Mouse (Mus musculus) cerebellum, adult 18-20 months (tissue): ENCODE measurements at regions not wholly inside any gene's neighbourhood (a gene's known extent, or its start where the extent isn't known, plus 50 kb on each side); places are given as distances from the start of the nearest gene placed in this dataset.
"Not testable (repeated sequence)": the region's sequence is repeated elsewhere in the genome, so short reads cannot be mapped to it uniquely, and the experiment has no call there.

ENCODE experiments used
- DNase-seq, 2 experiments: peaks; one replicate each; pipeline ENCODE4 v3.0.0; 2021

DNA sequence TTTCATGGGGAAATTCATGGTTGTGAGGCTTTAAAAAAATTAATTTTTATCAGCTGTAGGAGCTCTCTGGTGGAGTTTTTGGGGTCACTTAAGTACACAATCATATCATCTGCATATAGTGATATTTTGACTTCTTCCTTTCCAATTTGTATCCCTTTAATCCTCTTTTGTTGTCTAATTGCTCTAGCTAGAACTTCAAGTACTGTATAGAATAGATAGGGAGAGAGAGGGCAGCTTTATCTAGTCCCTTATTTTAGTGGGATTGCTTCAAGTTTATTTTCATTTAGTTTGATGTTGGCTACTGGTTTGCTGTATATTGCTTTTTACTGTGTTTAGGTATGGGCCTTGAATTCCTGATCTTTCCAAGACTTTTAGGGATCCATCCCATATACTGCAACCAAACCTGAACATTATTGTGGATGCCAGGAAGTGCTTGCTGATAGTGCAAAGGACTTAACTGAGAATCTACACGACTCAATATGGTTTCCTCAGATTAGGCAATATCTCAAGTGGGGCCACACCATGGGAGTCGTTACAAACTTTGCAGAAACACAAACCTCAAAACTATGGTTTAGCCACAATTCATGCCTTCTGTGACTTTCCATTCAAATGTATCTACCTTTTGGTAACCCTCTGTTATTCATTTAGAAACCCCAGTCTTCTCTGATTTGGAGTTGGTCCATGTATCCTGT, 878.4 kb upstream of the Olfr1507 start:
- not testable (repeated sequence) for DNase-seq

DNA sequence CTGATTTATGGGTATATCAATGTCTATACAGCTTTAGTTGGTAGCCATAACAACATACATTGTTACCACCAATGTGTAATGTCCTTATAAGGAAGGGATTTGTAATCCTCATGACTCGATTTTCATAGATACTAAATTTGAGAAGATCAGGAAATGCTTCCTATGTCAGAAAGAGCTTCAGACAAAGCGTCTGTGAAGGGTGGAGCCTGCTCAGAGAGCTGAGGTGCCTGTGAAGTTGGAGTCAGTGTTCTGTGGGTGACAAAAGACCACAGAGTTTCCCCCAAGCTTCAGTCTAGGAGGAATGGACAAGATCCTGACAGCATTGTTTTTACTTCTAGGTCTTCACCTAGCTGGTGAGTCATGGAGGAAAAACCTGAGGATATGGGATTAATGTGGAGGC, 874.2 kb upstream of the Olfr1507 start:
- no peak for DNase-seq

DNA sequence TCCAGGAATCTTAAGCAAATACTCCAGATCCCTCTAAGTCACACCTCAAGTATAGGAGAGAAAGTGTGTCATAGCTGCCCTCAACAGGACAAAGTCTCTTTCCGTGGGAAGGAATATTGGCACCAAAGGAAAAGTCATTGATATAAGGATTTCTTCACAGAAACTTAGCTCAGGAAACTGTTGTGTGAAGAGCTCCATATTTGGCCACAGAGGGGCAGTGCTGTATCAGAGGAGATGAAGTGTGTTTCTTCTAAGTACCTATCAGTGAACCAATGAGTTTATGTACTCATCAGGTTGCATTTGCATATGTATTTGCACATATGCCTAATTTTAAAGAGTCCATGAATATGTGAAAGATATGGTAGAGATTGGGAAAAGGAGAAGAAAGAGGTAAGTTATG, 871.9 kb upstream of the Olfr1507 start:
- not testable (repeated sequence) for DNase-seq

DNA sequence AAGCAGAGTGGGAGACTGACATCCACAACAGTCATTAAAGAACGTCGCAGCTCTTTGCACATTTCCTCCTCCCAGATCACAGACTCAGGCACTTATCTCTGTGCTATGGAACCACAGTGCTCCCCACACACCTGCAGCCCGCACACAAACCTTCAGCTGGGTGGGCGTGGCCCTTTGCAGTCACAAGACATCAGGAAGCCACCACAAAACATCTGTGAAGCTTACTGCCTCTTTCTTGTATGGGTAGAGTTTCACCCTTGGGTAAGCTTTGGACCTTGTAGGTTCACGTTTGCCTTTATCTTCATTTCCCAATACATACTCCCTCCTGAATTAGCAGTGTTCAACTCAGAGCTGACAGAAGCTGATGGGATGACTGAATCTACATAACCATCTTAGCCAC, 868.4 kb upstream of the Olfr1507 start:
- DNase-seq: not testable (repeated sequence)

DNA sequence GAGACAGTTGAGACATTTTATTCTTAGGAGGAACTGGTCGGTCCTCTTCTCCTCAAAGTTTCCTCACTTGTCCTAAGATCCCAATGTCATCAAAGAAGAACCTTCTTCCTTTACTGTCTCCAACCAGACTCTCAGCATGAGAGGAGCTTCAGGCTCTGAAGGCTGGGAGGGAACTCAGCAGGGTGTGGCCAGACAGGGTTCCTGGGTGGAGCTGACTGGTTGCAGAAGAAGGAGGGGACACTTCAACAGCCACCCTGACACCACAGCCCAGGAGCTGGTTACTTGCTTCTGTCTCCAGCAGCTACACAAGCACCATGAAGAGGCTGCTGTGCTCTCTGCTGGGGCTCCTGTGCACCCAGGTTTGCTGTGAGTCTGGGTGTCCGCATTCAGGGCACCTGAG, 866.5 kb upstream of the Olfr1507 start:
- not testable (repeated sequence) for DNase-seq

DNA sequence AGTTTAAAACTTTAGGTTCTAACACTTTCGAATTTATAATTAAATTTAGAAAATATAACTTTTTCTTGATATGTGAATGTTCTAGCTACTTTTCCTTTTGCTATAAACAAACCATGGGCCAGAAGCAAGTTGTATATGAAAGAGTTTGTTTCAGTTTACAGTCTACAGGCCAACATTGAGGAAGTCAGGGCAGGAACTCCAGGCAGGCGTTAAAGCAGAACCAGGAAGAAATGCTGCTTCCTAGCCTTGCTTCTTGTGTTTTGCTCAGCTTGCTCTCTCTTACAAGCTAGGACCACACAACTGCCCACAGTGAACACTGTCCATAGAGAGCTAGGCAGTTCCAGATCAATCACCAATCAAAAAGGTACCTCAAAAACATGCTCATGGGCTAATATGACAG, 861.9 kb upstream of the Olfr1507 start:
- DNase-seq: not testable (repeated sequence)

DNA sequence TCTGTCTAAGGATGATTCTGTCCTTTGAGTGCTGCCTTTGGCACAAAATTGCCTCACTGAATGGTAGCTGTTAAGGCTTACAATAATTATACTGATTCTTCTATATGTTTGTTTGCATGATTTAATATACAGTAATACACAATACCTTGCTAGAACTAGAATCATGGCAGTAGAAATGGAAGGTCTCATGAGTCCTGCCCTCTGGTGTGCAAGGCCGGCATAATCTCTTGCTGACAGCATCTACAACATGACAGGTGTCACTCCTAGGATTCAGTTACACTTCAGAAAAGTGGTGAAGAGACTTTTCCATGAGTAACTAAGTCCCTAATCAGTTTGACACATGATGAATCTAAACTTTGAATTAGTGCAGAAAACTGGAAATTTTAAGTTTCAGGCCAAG, 861.2 kb upstream of the Olfr1507 start:
- DNase-seq: not testable (repeated sequence)

DNA sequence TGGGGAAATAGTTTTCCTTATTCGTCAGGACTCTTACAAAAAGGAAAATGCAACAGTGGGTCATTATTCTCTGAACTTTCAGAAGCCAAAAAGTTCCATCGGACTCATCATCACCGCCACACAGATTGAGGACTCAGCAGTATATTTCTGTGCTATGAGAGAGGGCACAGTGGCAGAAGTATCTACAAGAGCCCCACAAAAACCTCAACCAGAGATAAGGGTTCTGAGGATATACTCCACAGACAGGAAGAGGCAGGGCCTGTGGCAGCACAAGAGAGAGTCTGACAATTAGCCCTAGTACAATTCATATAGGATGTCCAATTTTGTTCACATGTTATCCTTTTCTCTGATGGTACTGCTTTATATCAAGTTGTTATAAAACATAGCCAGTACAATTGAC, 855.9 kb upstream of the Olfr1507 start:
- DNase-seq: not testable (repeated sequence)

DNA sequence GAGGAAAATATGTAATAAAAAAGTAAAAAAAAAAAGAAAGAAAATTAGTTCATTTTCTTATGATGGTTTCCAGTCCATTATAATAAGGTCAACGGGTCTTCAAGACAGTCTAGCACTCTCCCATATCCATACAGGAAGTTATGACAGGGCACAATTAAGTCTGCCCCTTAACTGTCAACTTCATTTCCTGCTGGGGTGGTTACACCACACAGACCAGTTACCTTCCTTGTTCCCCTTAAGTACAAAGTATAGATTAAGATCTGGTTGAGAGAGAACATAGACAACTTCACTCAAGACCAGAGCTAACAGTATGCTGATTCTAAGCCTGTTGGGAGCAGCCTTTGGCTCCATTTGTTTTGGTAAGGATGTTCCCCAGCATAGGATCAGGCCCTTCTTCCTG, 855.2 kb upstream of the Olfr1507 start:
- DNase-seq: not testable (repeated sequence)

DNA sequence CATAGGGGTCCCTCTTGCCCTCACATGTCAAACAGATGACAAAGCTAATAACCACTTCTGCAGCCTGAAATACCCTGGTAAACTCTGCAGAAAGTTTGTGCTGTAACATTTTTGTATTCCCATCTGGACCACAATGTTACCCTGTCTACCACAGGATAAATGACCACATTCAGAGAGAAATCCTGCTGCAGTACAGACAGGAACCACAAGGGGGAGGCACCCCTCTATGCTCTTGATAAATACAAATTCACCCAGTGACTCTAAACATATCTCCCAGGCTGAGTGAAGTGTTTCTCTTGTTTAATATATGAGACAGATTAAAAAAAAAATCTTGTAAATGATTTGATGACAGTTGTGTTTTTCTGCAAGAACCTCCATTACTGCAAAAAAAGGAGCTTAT, 853.6 kb upstream of the Olfr1507 start:
- not testable (repeated sequence) for DNase-seq

DNA sequence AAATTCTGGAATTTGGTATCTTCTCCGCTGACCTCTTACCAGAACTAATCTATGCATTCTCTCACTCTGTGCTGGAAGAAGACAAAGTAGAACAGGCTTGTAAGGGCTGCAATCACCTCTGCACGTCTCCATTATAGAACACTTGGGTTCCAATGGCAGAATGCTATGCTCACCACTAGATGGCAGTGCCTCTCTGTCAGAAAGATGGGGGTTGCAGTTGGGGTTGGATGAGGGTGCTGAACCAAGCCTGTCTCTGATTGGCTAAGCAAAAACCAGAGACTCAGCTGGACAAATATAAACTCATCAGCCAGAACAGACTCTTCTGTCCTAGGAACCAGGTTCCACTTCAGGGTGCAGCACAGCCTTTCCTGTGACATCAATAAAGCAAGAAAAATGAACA, 850.0 kb upstream of the Olfr1507 start:
- DNase-seq: not testable (repeated sequence)

DNA sequence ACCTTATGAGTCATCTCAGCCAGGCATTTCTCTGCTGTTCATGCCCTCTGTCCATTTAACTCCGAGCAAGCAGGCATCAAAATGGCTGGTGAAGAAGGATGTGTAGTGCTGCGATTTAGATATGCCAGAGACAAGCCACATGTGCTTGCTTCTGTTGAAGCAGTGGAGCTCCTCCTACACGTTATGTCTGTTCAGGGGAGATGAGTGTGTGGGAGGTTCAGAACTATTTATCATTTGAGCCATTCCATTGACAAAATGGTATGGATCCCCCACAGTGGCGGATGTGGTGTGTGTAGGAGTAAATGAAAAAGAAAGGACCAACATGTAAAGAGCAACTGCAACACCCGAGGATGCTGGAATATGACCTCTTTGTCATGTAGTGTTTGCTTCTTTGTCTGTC, 848.3 kb upstream of the Olfr1507 start:
- DNase-seq: not testable (repeated sequence)

DNA sequence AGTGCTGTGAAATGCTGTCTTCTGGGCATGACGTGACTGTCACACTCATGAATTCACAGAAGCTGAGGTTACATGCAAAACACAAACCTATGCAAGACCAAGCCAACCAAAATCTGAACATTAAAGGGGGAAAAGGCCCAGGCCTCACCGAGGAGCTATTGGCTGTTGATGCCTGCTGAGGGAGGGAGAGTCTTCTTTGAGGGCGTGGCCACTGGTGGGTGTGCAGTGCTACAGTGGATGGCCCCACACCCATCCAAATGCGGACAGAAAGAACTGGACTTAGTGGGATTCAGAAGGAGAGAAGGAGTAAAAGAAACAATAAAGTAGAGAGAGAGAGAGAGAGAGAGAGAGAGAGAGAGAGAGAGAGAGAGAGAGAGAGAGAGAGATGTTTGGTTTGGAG, 843.6 kb upstream of the Olfr1507 start:
- not testable (repeated sequence) for DNase-seq

DNA sequence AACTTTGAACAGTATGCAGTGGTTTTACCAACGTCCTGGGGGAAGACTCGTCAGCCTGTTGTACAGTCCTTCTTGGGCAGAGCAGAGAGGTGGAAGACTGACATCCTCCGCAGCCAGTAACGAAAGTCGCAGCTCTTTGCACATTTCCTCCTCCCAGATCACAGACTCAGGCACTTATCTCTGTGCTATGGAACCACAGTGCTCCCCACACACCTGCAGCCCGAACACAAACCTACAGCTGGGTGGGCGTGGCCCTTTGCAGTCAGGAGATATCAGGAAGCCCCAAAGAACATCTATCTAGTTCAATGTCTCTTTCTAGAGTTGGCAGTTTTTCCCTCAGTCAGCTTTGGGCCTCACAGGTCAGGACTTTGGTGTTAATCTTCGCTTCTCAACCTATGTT, 841.9 kb upstream of the Olfr1507 start:
- DNase-seq: not testable (repeated sequence)

DNA sequence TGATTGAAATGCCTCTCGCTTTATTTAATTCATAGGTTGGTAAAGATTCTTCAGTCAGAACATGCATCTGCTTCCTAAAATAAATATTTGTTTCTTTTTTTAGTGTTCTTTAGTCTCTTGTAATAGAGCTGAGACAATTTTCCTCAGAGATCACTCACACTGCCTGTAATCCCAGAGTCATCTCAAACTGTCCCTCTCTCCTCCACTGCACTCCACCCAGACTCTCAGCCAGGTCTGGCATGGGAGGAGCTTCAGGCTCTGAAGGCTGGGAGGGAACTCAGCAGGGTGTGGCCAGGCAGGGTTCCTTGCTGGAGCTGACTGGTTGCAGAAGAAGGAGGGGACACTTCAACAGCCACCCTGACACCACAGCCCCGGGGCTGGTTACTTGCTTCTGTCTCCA, 841.2 kb upstream of the Olfr1507 start:
- DNase-seq: not testable (repeated sequence)

DNA sequence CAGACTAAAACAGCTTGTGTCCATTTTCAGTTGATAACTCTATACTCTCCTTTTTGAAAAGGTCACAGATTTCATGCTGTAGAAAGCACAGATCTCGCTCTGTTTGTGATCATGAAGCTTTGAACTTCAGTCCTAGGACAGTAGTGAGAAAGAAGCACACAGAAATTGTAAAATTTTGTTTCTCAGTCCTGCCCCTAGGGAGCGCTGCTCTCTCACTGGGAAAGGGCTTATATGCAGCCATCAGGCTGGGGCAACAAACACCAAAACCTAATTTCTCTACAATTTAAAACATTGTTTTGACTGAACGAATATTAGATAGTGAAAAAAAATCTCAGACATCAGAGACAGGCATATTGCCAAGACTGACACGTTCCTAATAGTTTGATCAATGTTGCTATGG, 838.9 kb upstream of the Olfr1507 start:
- DNase-seq: not testable (repeated sequence)

DNA sequence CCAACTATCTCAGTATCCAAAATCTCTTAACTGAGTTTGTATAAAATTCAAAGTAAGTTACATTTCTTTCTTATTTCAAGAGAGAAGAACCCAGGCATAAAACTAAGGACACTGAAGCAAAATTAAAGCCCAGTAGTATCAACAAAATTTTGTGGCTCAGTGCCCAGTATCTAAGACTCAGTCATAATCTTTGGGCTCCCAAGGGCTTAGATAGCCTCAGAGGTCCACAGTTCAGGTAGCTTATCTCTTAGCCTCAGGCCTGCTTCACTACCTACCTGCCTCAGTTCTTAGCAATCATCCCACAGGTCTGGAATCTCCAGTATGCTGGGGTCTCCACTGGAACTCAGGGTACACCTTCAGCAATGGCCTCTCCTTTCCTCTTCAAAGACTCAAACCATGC, 835.6 kb upstream of the Olfr1507 start:
- DNase-seq: not testable (repeated sequence)

DNA sequence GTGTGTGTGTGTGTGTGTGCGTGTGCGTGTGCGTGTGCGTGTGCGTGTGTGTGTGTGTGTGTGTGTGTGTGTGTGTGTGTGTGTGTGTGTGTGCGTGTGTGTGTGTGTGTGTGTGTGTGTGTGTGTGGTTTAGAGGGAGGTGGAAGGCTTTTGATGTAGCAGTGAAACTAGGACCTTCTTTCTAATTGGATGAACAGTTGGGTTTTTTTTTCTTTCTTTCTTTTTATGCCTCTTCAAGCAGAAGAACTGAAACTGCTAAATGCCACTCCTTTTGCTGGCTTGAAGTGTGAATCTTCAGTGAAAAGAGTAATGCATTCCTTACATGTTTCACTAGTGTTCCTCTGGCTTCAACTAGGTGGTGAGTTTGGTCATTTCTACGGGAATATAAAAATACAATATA, 828.8 kb upstream of the Olfr1507 start:
- DNase-seq: not testable (repeated sequence)

DNA sequence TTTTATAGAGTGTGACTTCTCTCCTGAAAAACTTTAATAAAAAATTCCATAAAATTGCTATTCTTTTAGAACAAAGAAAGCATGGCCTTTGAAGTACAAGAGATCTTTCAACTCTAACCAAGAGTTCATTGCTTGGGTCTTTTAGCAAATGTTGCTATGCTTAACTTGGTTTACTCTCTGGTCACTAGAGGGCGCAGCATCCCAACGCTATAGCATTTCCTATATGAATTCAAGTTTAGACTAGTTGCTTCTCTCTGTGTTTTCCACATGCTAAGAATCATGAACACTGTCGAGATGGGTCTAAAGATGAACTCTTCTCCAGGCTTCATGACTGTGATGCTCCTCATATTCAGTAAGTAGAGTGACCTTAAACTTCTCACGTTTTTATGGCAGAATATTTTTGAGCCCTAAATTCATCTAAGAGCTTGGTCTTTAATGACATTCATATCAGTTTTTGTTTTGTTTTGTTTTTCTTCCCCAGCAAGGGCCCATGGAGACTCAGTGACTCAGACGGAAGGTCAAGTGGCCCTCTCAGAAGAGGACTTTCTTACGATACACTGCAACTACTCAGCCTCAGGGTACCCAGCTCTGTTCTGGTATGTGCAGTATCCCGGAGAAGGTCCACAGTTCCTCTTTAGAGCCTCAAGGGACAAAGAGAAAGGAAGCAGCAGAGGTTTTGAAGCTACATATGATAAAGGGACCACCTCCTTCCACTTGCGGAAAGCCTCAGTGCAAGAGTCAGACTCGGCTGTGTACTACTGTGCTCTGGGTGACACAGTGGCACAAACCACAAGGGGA, 823.2 kb upstream of the Olfr1507 start:
- not testable (repeated sequence) for DNase-seq

DNA sequence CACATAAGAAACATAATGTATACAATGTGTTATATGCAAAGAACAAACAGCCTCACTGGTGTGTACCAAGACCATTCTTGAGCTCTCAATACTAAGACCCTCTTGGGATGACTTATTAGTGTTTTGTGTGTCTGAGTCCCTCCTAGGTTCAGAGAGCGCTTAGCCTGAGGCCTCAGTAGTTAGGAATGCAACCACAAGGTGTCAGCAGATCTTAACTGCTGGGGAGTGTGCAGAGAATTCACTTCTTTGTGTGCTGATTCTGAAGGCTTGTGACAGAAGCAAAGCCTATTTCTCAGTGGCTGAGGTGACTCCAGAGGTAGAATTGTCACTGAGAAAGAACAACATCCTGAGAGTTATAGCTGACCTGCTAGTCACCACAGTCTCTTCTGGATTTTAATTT, 816.9 kb upstream of the Olfr1507 start:
- not testable (repeated sequence) for DNase-seq

DNA sequence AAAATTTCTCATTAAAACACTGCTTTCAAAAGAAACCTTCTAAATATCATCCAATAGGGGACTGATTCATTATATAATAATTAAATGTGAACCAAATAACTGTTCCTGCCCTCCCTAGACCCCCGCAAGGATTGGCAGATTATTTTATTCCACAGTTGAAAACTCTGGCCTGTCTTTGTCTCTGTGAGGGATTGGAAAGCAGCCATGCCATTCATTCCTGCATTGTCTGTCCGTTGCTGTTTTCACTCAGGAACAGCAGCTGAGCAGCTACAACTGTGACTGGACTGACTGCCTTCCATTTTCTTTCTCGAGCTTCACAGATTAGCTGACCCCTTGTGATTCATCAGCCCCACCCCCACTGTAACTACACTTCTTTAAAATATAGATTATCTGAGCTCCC, 807.6 kb upstream of the Olfr1507 start:
- not testable (repeated sequence) for DNase-seq

DNA sequence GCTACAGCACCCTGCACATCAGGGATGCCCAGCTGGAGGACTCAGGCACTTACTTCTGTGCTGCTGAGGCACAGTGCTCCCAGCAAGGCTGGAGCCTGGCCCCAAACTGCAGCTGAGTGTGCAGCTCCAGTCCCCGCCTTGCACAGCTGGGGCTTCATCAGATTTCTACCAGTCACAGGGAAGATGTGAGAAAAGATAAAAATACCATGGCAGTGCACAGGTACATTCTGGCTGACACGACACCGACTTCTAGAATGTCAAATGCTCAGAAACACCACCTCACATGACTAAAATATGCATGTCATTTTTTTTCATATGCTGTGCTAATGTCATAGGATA, 806.9 kb upstream of the Olfr1507 start:
- DNase-seq: not testable (repeated sequence)

DNA sequence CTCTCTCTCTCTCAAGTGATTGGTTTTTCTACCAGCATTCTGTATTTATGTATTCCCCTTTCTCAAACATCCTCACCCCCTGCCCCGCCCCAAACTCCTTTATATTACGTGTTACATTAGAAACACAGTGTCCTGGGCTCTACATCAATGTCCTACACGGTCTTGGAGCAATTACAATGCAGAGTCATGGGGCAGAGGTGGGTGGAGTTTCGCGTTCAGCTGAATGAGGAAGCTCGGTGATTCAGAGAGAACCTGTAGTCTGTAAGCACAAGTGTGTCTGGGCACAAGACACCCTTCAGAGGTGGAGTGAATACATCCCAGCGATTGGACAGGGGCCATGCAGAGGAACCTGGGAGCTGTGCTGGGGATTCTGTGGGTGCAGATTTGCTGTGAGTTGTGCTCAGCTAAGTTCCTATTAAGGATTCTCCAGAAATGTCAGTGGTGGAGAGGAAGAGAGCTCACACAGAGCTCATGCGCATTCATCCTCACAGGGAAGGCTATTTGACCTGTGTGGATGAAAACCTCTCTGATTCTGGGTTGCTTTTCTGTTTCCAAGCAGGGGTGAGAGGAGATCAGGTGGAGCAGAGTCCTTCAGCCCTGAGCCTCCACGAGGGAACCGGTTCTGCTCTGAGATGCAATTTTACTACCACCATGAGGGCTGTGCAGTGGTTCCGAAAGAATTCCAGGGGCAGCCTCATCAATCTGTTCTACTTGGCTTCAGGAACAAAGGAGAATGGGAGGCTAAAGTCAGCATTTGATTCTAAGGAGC, 806.4 kb upstream of the Olfr1507 start:
- DNase-seq: not testable (repeated sequence)

DNA sequence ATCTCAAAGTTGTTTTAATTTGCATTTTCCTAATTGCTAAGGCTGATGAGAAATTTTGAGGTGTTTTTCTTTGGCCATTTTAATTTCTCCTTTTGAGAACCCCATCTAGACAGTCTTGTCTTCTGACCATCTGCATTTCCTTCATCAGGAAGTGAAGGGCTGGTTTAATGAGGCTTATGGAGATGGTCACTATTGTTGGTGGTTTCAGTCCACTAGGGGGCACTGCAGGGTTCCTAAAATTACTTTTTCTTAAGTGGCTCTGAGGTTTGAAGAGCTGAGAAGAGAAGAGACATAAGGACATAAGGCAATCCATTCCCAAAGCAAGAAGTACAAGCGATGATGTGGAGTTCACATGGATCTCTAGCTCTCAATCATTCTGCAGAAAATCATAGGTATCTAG, 805.6 kb upstream of the Olfr1507 start:
- not testable (repeated sequence) for DNase-seq
